Mouse (Mus musculus) liver, embryonic 14.5 days (tissue): Measurements from ENCODE around the gene Anxa5. TPM values are rescaled to one million over a fixed set of nuclear protein-coding genes. Genes with fewer than 3 reads are reported as not detected.

Experiments
- ATAC-seq: fragments of 200-750 bp; cut with Nextera tagmentation; 2 replicates; pipeline ENCODE4 v1.8.0; 2017; ENCODE audit warnings: moderate number of reproducible peaks, mild to moderate bottlenecking, moderate library complexity; ENCODE audit not compliant: insufficient read depth
- DNase-seq, 3 experiments: peaks; one replicate each; pipeline ENCODE4 v3.0.0-alpha.2; 2012 to 2013; ENCODE audit warnings: low read depth in 3 of 3, low spot score in 3 of 3
- H3K27ac ChIP-seq: fragments of 300-500 bp; sonication (generic); 2 replicates; pipeline ENCODE4 v1.5.1; 2014; ENCODE audit warnings: moderate library complexity, mild to moderate bottlenecking, control low read depth, inconsistent platforms
- H3K27me3 ChIP-seq: fragments of 300-500 bp; sonication (generic); 2 replicates; pipeline ENCODE4 v1.6.1; 2014; ENCODE audit warnings: mild to moderate bottlenecking, low read length, moderate library complexity; ENCODE audit not compliant: control insufficient read depth, insufficient read depth
- H3K36me3 ChIP-seq: fragments of 300-500 bp; sonication (generic); replicated peaks from 2 replicates; pipeline ENCODE4 v1.6.1; 2014; ENCODE audit warnings: low read depth; ENCODE audit not compliant: control insufficient read depth, insufficient read depth
- H3K4me1 ChIP-seq, 2 experiments: fragments of 200-500 bp in 1 of 2; fragments of 300-500 bp in 1 of 2; sonication (generic) in 1 of 2; replicated peaks; 2 replicates each; pipeline ENCODE4 v1.6.1; 2012 to 2014; ENCODE audit warnings: antibody characterized with exemption in 1 of 2, inconsistent platforms in 1 of 2, low read length in 1 of 2; ENCODE audit not compliant: control insufficient read depth in 2 of 2, insufficient read depth in 2 of 2
- H3K4me2 ChIP-seq: fragments of 300-500 bp; sonication (generic); 2 replicates; pipeline ENCODE4 v1.6.1; 2014; ENCODE audit warnings: low read depth, mild to moderate bottlenecking, control low read depth, moderate library complexity
- H3K4me3 ChIP-seq, 2 experiments: fragments of 200-500 bp in 1 of 2; fragments of 300-500 bp in 1 of 2; sonication (generic) in 1 of 2; 2 replicates each; pipeline ENCODE4 v1.5.1; 2012 to 2014; ENCODE audit warnings: low read depth in 2 of 2, low read length in 2 of 2, mild to moderate bottlenecking in 2 of 2, control low read depth in 1 of 2, inconsistent platforms in 1 of 2, moderate library complexity in 1 of 2; ENCODE audit not compliant: insufficient read depth in 1 of 2
- H3K9ac ChIP-seq: fragments of 300-500 bp; sonication (generic); replicated peaks from 2 replicates; pipeline ENCODE4 v1.6.1; 2014; ENCODE audit warnings: mild to moderate bottlenecking, control low read depth, moderate library complexity
- H3K9me3 ChIP-seq: fragments of 300-500 bp; sonication (generic); 2 replicates; pipeline ENCODE4 v1.6.1; 2016; ENCODE audit warnings: low read length, mixed read lengths; ENCODE audit not compliant: control insufficient read depth
- CTCF ChIP-seq: IDR thresholded peaks from 2 replicates; pipeline ENCODE4 v1.5.1; 2016; ENCODE audit warnings: antibody characterized with exemption, low read depth, control low read depth
- EP300 ChIP-seq: IDR thresholded peaks from 2 replicates; pipeline ENCODE4 v1.6.1; 2016; ENCODE audit warnings: antibody characterized with exemption, low read depth
- WGBS: fragments of 180-500 bp; shearing (Covaris S2); extraction: QIAGEN DNeasy Blood & Tissue Kit; methylation state at CpG from one replicate; pipeline ENCODE4 v1.1.7; 2014; ENCODE audit not compliant: insufficient replicate concordance; 5-methylcytosine and 5-hydroxymethylcytosine counted together
- polyA plus RNA-seq, 2 experiments: library from polyadenylated mRNA; depleted of rRNA in 1 of 2; stranded (reverse) in 1 of 2; unstranded in 1 of 2; fragments of >200 nt; fragmentation: Nextera tagmentation in 1 of 2; extraction: Ambion mirVana in 1 of 2; gene quantifications; 2 replicates each; pipeline versions ENCODE4 v1.2.1 to v1.2.3; 2012 to 2014

Anxa5 gene
- polyA plus RNA-seq (2012; rRNA removed) (39.6 and 49.9 TPM in 2 replicates), polyA plus RNA-seq (2014; fragmentation: Nextera tagmentation; extraction: Ambion mirVana) (51.9 and 57.5 TPM in 2 replicates)

GRCm38 (mm10) chr3:36475532-36476087 lies at the start of gene Anxa5, which contains the start of gene 1810062G17Rik:
TSS of gene Anxa5 (minus strand) at chr3:36475894.
TSS of gene 1810062G17Rik (plus strand) at chr3:36475937.
- Histone ChIP-seq H3K27me3 (no peaks in the 10 kb centered on the region), H3K27ac (no peak within 1 kb of the TSS), H3K36me3 (no peaks in the 10 kb centered on the region), H3K9ac (peak within 1 kb of the TSS; percentile 50), H3K4me1 (peaks cover 4 to 8% of the 10 kb centered on the region in 2 experiments; a peak in 2 of 4 replicates), H3K9me3 (no peaks in the 10 kb centered on the region), H3K4me2 (peak within 1 kb of the TSS; percentile 87), H3K4me3 (peak within 1 kb of the TSS; percentile 63 to 75)
- TF ChIP-seq CTCF (peak; percentile 75), EP300 (no peak)
- ATAC-seq (peak; percentile 98), DNase-seq (peak; percentile 86 to 90 (median 89))
- WGBS = under 1% methylated on average over 32 of the region's 32 CpGs

- DNase-seq (no peak), ATAC-seq (no peak)
- Histone ChIP-seq H3K4me3 (no peak overlapping the region), H3K4me1 (no peaks in the 10 kb centered on the region), H3K27ac (no peak overlapping the region), H3K9ac (no peak overlapping the region), H3K4me2 (no peak overlapping the region), H3K9me3 (no peaks in the 10 kb centered on the region), H3K27me3 (peaks cover 16% of the 10 kb centered on the region), H3K36me3 (no peaks in the 10 kb centered on the region)
- 52% methylated on average over 3 of the region's 3 CpGs for WGBS
- TF ChIP-seq CTCF (no peak), EP300 (no peak)
These were observed 48.8 kb upstream of the Anxa5 start for GRCm38 (mm10) chr3:36524466-36524865.

- Histone ChIP-seq H3K4me2 (no peak overlapping the region), H3K9me3 (no peaks in the 10 kb centered on the region)
- WGBS = 15% methylated on average over 4 of the region's 4 CpGs
These were observed 46.4 kb upstream of the Anxa5 start for GRCm38 (mm10) chr3:36522137-36522536.

GRCm38 (mm10) chr3:36521073-36522060 lies 45.7 kb upstream of the Anxa5 start, which contains the start of gene Gm11549:
TSS of gene Gm11549 (minus strand) at chr3:36521813.
- peak within 1 kb of the TSS; percentile 26 to 29; a peak in 3 of 4 replicates for H3K4me3 ChIP-seq
- no peak for TF ChIP-seq EP300
- TF ChIP-seq CTCF = no peak
- H3K9ac ChIP-seq = no peak within 1 kb of the TSS
- peak within 1 kb of the TSS; percentile 38 for H3K4me2 ChIP-seq
- H3K27me3 ChIP-seq = peaks cover 16% of the 10 kb centered on the region
- no peaks in the 10 kb centered on the region for H3K36me3 ChIP-seq
- WGBS = 3% methylated on average over 51 of the region's 51 CpGs
- H3K9me3 ChIP-seq = no peaks in the 10 kb centered on the region
- H3K4me1 ChIP-seq = no peaks in the 10 kb centered on the region
- H3K27ac ChIP-seq = no peak within 1 kb of the TSS
- DNase-seq (no peak), ATAC-seq (no peak)

More at GRCm38 (mm10) chr3:36522137-36522536, 46.4 kb upstream of the Anxa5 start:
- ATAC-seq = no peak
- Histone ChIP-seq H3K36me3 (no peaks in the 10 kb centered on the region), H3K9ac (no peak overlapping the region), H3K4me1 (no peaks in the 10 kb centered on the region), H3K4me3 (no peak overlapping the region), H3K27me3 (peaks cover 16% of the 10 kb centered on the region), H3K27ac (no peak overlapping the region)
- TF ChIP-seq EP300 (no peak), CTCF (no peak)
- DNase-seq = no peak

GRCm38 (mm10) chr3:36516196-36516595 lies 40.5 kb upstream of the Anxa5 start:
- ATAC-seq = no peak
- H3K36me3 ChIP-seq = no peaks in the 10 kb centered on the region
- H3K9ac ChIP-seq = no peak overlapping the region
- H3K27ac ChIP-seq = no peak overlapping the region
- no peak overlapping the region for H3K4me3 ChIP-seq
- WGBS = 65% methylated on average over 9 of the region's 9 CpGs
- peaks cover 7% of the 10 kb centered on the region for H3K27me3 ChIP-seq
- no peaks in the 10 kb centered on the region for H3K9me3 ChIP-seq
- DNase-seq = no peak
- H3K4me2 ChIP-seq = no peak overlapping the region
- no peaks in the 10 kb centered on the region for H3K4me1 ChIP-seq
- no peak for TF ChIP-seq CTCF
- TF ChIP-seq EP300 = no peak
